ENCODE assay signal across 13 mouse cellular contexts in the genomic region with DNA sequence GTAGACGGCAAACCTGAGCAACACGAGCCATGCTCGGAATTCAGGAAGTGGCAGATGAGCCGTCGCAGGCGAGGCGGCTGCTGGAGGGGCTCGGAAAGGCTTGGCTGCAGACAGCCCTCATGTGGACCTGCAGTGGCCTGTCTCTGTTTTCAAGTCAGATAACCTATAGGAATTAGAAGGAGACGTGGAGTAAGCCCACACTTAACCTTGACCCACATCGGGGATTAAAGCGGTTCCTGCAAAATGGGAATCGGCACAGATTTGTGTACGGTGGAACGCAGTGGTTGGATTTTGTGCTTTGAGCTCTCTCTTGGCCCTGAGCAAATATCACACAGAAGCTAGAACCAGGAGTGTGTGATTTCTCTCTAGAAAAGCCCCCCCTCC.
DNase-seq lines count a peak whose midpoint lies in the region; ATAC-seq and TF ChIP-seq lines count a peak whose summit lies in the region.
"Had no signal": no experiment of that assay in that cellular context is flagged by ENCODE, and none has a peak within 500 bp of the region (broad histone marks: within the 10 kb centered on the region; RNA-seq: fewer than 3 reads in every experiment).

No protein-coding gene starts in this region.

- 46% methylated on average over 14 of the region's 14 CpGs for WGBS in heart, embryonic 15.5 days
- WGBS in lung, postnatal 0 days: 17% methylated on average over 14 of the region's 14 CpGs
- 42% methylated on average over 14 of the region's 14 CpGs for WGBS in embryonic facial prominence, embryonic 14.5 days
- WGBS in stomach, embryonic 15.5 days: 28% methylated on average over 14 of the region's 14 CpGs

- no peak overlapping the region for H3K27ac ChIP-seq in heart, embryonic 15.5 days
- no peak overlapping the region for H3K27ac ChIP-seq in lung, postnatal 0 days (ENCODE audit: low read length)
- no peak overlapping the region for H3K27ac ChIP-seq in embryonic facial prominence, embryonic 14.5 days (replicated peaks; ENCODE audit: low read depth, low read length)
- peak overlapping the region; percentile 77 for H3K27ac ChIP-seq in stomach, embryonic 15.5 days
- H3K27ac ChIP-seq: liver, embryonic 15.5 days; midbrain, embryonic 15.5 days had no signal

- H3K4me2 ChIP-seq in heart, embryonic 15.5 days: peak overlapping the region; percentile 17; the same call in 1 of the 2 replicates
- peak overlapping the region; percentile 33 for H3K4me2 ChIP-seq in lung, postnatal 0 days (replicated peaks; ENCODE audit: low read depth, low read length)
- peak overlapping the region; percentile 31; the same call in 1 of the 2 replicates for H3K4me2 ChIP-seq in embryonic facial prominence, embryonic 14.5 days (ENCODE audit: low read depth, low read length)
- H3K4me2 ChIP-seq in stomach, embryonic 15.5 days: peak overlapping the region; percentile 37
- H3K4me2 ChIP-seq: liver, embryonic 15.5 days; midbrain, embryonic 15.5 days had no signal

- ATAC-seq in heart, embryonic 15.5 days (replicated peaks; ENCODE audit: insufficient number of reproducible peaks, insufficient read depth, low FRiP score, low read depth): no peak
- no peak for ATAC-seq in lung, postnatal 0 days
- no peak for ATAC-seq in embryonic facial prominence, embryonic 14.5 days (ENCODE audit: low read depth)
- ATAC-seq in stomach, embryonic 15.5 days (ENCODE audit: insufficient read depth, low FRiP score, low read depth): no peak
- ATAC-seq: forebrain, embryonic 16.5 days; midbrain, embryonic 15.5 days had no signal

- no peak for TF ChIP-seq EP300 in lung, postnatal 0 days (IDR thresholded peaks at IDR 0.05)

- intact Hi-C loops in heart, postnatal 14 days (cut with DNase I): no loop called here

- H3K4me1 ChIP-seq in heart, embryonic 15.5 days (replicated peaks): peaks cover 12% of the 10 kb centered on the region
- H3K4me1 ChIP-seq in lung, postnatal 0 days (ENCODE audit: insufficient read depth, low read depth, low read length): no peaks in the 10 kb centered on the region
- H3K4me1 ChIP-seq in embryonic facial prominence, embryonic 14.5 days (ENCODE audit: control insufficient read depth, insufficient read depth, low read length): no peaks in the 10 kb centered on the region
- H3K4me1 ChIP-seq in stomach, embryonic 15.5 days: peaks cover 14% of the 10 kb centered on the region; the same call in 1 of the 2 replicates
- H3K4me1 ChIP-seq: liver, embryonic 15.5 days; midbrain, embryonic 15.5 days had no signal

- no peak for DNase-seq in heart, postnatal 14 days
- no peak for DNase-seq in lung, postnatal 0 days (ENCODE audit: low spot score)
- no peak for DNase-seq in lung, postnatal 4 days
- DNase-seq in embryonic facial prominence, embryonic 14.5 days (ENCODE audit: low spot score): no peak
- DNase-seq in frontal cortex, postnatal 36 days (ENCODE audit: low spot score in 2 of 2): no peak
- DNase-seq: adrenal gland, adult 8-10 months; kidney, adult 11 months; right cerebral cortex, postnatal 25 days had no signal

- no peak overlapping the region for H3K4me3 ChIP-seq in heart, embryonic 15.5 days
- no peak overlapping the region for H3K4me3 ChIP-seq in lung, postnatal 0 days (ENCODE audit: low read depth, low read length)
- 0 out of 2 replicates have a peak overlapping the region, but pooled peaks have one; percentile 9 for H3K4me3 ChIP-seq in embryonic facial prominence, embryonic 14.5 days (ENCODE audit: low read depth, low read length)
- 0 out of 2 replicates have a peak overlapping the region, but pooled peaks have one; percentile 3 for H3K4me3 ChIP-seq in stomach, embryonic 15.5 days (replicated peaks)
- H3K4me3 ChIP-seq: liver, embryonic 15.5 days; midbrain, embryonic 15.5 days had no signal

- TF ChIP-seq CTCF in lung, postnatal 0 days (IDR thresholded peaks at IDR 0.05): no peak

- no peaks in the 10 kb centered on the region for H3K27me3 ChIP-seq in heart, embryonic 15.5 days
- H3K27me3 ChIP-seq in lung, postnatal 0 days (replicated peaks; ENCODE audit: insufficient read depth, low read length): peaks cover 4% of the 10 kb centered on the region; the same call in 1 of the 2 replicates
- H3K27me3 ChIP-seq in embryonic facial prominence, embryonic 14.5 days (replicated peaks; ENCODE audit: control insufficient read depth, insufficient read depth, low read length): no peaks in the 10 kb centered on the region
- no peaks in the 10 kb centered on the region for H3K27me3 ChIP-seq in stomach, embryonic 15.5 days (replicated peaks)
- H3K27me3 ChIP-seq: liver, embryonic 15.5 days; midbrain, embryonic 15.5 days had no signal

- H3K36me3 ChIP-seq in heart, embryonic 15.5 days: no peaks in the 10 kb centered on the region
- no peaks in the 10 kb centered on the region for H3K36me3 ChIP-seq in lung, postnatal 0 days (ENCODE audit: insufficient read depth, low read length)
- no peaks in the 10 kb centered on the region for H3K36me3 ChIP-seq in embryonic facial prominence, embryonic 14.5 days (ENCODE audit: control insufficient read depth, insufficient read depth, low read length)
- H3K36me3 ChIP-seq in stomach, embryonic 15.5 days: no peaks in the 10 kb centered on the region
- H3K36me3 ChIP-seq: liver, embryonic 15.5 days; midbrain, embryonic 15.5 days had no signal

- no peaks in the 10 kb centered on the region for H3K9me3 ChIP-seq in heart, embryonic 15.5 days (replicated peaks)
- no peaks in the 10 kb centered on the region for H3K9me3 ChIP-seq in lung, postnatal 0 days (ENCODE audit: low read length)
- H3K9me3 ChIP-seq in embryonic facial prominence, embryonic 14.5 days (ENCODE audit: control insufficient read depth, low read length): no peaks in the 10 kb centered on the region
- no peaks in the 10 kb centered on the region for H3K9me3 ChIP-seq in stomach, embryonic 15.5 days
- H3K9me3 ChIP-seq: liver, embryonic 15.5 days; midbrain, embryonic 15.5 days had no signal

- H3K9ac ChIP-seq in heart, embryonic 15.5 days: no peak overlapping the region
- no peak overlapping the region for H3K9ac ChIP-seq in lung, postnatal 0 days (replicated peaks; ENCODE audit: low read depth)
- no peak overlapping the region for H3K9ac ChIP-seq in embryonic facial prominence, embryonic 14.5 days (ENCODE audit: low read depth, low read length)
- H3K9ac ChIP-seq in stomach, embryonic 15.5 days: no peak overlapping the region
- H3K9ac ChIP-seq: liver, embryonic 15.5 days; midbrain, embryonic 15.5 days had no signal

Comparison
In these comparisons a context has a peak if more than half of its experiments do, and no peak if none do; other contexts are left out.
1. H3K4me3 ChIP-seq: peak in embryonic facial prominence, embryonic 14.5 days (single experiment) and stomach, embryonic 15.5 days (single experiment); none in heart, embryonic 15.5 days (single experiment) and lung, postnatal 0 days (single experiment).
2. Peak in every context shown above with its lines, with median percentiles within 50 percentile points of each other: H3K4me2 ChIP-seq.